Mouse (Mus musculus) hindbrain, embryonic 15.5 days (tissue): ENCODE results near the gene Efna1. TPM values are rescaled to one million over a fixed set of nuclear protein-coding genes. Genes with fewer than 3 reads are reported as not detected.

Experiments used
- ATAC-seq: fragments of 200-750 bp; cut with Nextera tagmentation; 2 replicates; pipeline ENCODE4 v1.8.0; 2017; ENCODE audit warnings: low read depth, moderate number of reproducible peaks, moderate TSS enrichment; ENCODE audit not compliant: low FRiP score
- H3K27ac ChIP-seq: fragments of 300-500 bp; sonication (generic); replicated peaks from 2 replicates; pipeline ENCODE4 v1.5.1; 2015; ENCODE audit warnings: mild to moderate bottlenecking, inconsistent platforms
- H3K27me3 ChIP-seq: fragments of 300-500 bp; sonication (generic); 2 replicates; pipeline ENCODE4 v1.6.1; 2015; ENCODE audit warnings: control low read depth, inconsistent platforms
- H3K36me3 ChIP-seq: fragments of 300-500 bp; sonication (generic); 2 replicates; pipeline ENCODE4 v1.6.1; 2015; ENCODE audit warnings: control low read depth, inconsistent platforms
- H3K4me1 ChIP-seq: fragments of 300-500 bp; sonication (generic); replicated peaks from 2 replicates; pipeline ENCODE4 v1.6.1; 2015; ENCODE audit warnings: control low read depth, inconsistent platforms
- H3K4me2 ChIP-seq: fragments of 300-500 bp; sonication (generic); 2 replicates; pipeline ENCODE4 v1.6.1; 2015; ENCODE audit warnings: moderate library complexity, mild to moderate bottlenecking, inconsistent platforms
- H3K4me3 ChIP-seq: fragments of 300-500 bp; sonication (generic); 2 replicates; pipeline ENCODE4 v1.5.1; 2015; ENCODE audit warnings: mild to moderate bottlenecking, inconsistent platforms
- H3K9ac ChIP-seq: fragments of 300-500 bp; sonication (generic); 2 replicates; pipeline ENCODE4 v1.6.1; 2015; ENCODE audit warnings: inconsistent platforms
- H3K9me3 ChIP-seq: fragments of 300-500 bp; sonication (generic); 2 replicates; pipeline ENCODE4 v1.6.1; 2016; ENCODE audit warnings: control low read depth, inconsistent platforms
- WGBS: fragments of 180-500 bp; shearing (Covaris S2); methylation state at CpG from one replicate; pipeline ENCODE4 v1.1.7; 2015; 5-methylcytosine and 5-hydroxymethylcytosine counted together
- polyA plus RNA-seq: library from polyadenylated mRNA; unstranded; fragments of >200 nt; fragmentation: Nextera tagmentation; extraction: Ambion mirVana; gene quantifications from 2 replicates; pipeline ENCODE4 v1.2.1, GENCODE M21; 2015

The Efna1 gene
- polyA plus RNA-seq, 1 experiment from 2014 or later, result 8.9 TPM

DNA sequence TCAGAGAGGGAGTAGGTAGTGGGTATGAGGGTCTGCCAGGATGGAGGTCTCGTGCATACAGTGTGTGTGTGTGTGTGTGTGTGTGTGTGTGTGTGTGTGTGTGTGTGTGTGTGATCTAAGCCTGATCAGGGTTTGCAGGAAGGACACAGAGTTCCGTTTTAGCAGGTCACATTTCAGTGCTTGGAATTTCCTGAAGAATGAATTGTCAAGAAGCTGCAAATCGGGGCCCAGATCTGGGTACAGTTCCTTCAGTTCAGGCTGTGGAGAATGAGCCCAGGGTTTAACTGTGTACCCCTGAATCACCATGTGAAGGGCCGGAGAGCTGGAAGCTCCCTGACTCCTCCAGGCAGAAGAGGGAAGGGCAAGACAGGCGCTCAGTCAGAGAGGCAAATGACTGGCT lies 6.3 kb upstream of the Efna1 start:
- no peak for ATAC-seq
- WGBS, result 62% methylated on average over 5 of the region's 5 CpGs
- Histone ChIP-seq H3K36me3 (no peaks in the 10 kb centered on the region), H3K9ac (no peak overlapping the region), H3K27me3 (peaks cover 2% of the 10 kb centered on the region; the same call in 1 of the 2 replicates), H3K9me3 (no peaks in the 10 kb centered on the region), H3K27ac (no peak overlapping the region), H3K4me2 (no peak overlapping the region), H3K4me1 (peaks cover 2% of the 10 kb centered on the region; the same call in 1 of the 2 replicates), H3K4me3 (no peak overlapping the region)

DNA sequence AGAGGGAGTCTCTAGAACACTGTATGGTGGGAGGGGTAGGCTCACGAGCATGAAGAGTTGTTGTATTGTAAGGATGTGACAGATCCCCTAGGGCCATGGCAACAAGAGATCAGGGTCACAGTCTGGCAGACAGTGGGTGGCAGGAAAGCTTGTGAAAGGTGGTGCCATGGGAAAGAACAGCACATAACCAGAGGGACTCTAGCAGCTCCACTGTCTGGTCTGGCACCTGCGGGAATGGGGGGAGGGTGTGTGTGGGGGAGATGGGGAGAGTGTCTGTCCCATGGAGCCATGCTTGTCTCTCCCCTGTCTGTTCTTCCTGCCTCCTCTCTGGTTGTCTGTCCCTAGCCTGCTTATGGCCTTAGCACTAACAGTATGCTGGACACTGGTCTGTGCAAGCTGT lies 4.6 kb upstream of the Efna1 start:
- WGBS, result 31% methylated on average over 2 of the region's 2 CpGs
- Histone ChIP-seq H3K9me3 (no peaks in the 10 kb centered on the region), H3K4me3 (no peak overlapping the region), H3K27ac (no peak overlapping the region), H3K4me1 (peaks cover 17% of the 10 kb centered on the region), H3K9ac (no peak overlapping the region; the same call in 1 of the 2 replicates), H3K27me3 (peaks cover 9% of the 10 kb centered on the region; the same call in 1 of the 2 replicates), H3K36me3 (no peaks in the 10 kb centered on the region), H3K4me2 (no peak overlapping the region)
- no peak for ATAC-seq

DNA sequence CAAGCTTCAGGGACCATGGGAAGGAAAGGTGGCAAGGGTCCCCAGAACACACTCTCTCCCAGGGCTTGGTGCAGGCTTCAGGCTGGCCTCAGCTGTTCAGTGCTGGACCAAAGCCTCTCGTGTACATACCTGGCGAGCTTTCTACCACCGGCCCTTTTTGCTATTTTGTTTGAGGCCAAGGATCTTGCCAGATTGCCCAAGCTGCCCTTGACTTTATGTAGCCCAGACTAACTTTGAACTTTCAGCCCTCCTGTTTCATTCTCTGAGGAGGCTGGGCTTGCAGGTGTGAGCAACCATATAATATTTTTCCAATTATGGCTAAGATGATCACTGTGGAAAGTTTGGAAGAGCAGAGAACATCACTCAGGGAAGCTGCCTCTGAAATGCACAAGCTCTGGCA lies 3.3 kb upstream of the Efna1 start:
- no peak for ATAC-seq
- H3K36me3 ChIP-seq, result no peaks in the 10 kb centered on the region
- H3K9ac ChIP-seq, result no peak overlapping the region
- no peak overlapping the region for H3K4me2 ChIP-seq
- no peak overlapping the region for H3K27ac ChIP-seq
- H3K4me3 ChIP-seq, result no peak overlapping the region
- no peaks in the 10 kb centered on the region for H3K9me3 ChIP-seq
- peaks cover 30% of the 10 kb centered on the region for H3K4me1 ChIP-seq
- 87% methylated on average over 3 of the region's 3 CpGs for WGBS
- peaks cover 10% of the 10 kb centered on the region for H3K27me3 ChIP-seq

DNA sequence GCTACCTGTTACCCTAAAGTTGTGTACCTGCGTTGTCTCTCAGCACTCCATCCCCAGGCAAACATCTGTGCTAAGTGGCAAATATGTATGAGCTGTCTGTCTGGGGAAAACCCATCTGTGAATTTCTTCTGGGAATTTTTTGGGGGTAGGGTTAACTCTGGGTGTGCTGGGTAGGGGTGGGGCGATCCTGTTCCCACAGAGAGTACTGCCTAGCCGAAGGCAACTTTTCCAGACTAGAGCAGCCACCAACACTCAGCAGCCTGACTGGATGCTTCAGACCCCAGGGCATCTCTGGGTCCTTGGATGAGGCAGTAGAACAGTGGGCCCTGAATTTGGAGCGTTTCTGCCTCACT lies 1.3 kb upstream of the Efna1 start:
- no peak overlapping the region for H3K9ac ChIP-seq
- no peak overlapping the region for H3K27ac ChIP-seq
- H3K36me3 ChIP-seq, result no peaks in the 10 kb centered on the region
- no peaks in the 10 kb centered on the region for H3K9me3 ChIP-seq
- WGBS, result 25% methylated on average over 4 of the region's 4 CpGs
- H3K4me3 ChIP-seq, result no peak overlapping the region
- H3K4me2 ChIP-seq, result no peak overlapping the region
- ATAC-seq, result no peak
- H3K27me3 ChIP-seq, result peaks cover 25% of the 10 kb centered on the region
- H3K4me1 ChIP-seq, result peaks cover 40% of the 10 kb centered on the region

DNA sequence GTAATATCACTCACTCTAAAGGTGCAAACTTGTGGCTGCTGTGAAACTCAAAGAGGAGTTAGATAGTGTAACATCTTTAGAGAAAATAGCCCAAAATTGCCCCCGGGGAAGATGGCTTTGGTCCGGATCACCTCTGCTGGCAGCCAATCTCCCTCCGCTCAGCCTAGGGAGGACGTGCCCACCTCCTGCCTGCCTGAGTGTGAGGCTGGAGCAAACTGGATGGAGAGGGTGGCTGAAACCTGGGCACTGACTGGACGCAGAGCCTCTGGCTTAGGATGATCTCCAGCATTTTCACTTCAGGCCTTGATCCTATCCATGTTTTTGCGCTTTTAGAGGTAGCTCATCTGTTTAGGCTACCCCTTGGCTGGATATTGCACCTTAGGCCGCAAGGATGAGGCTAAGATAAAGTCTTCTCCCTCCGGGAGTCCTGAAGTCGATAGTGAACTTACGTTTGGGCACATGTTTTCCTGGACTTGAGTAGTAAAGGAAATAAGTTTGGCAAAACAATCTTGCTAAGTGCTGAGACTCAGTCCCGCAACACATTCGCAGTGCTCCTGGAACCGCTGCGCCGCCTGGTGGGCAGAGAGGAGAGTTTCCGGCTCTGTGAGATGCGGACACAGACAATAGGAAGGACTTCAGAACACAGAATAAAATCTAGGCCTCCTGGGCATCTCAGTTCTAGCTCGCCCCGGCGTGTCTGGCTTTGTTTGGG lies 793 bp upstream of the Efna1 start:
- H3K36me3 ChIP-seq, result no peaks in the 10 kb centered on the region
- no peaks in the 10 kb centered on the region for H3K9me3 ChIP-seq
- peaks cover 40% of the 10 kb centered on the region for H3K4me1 ChIP-seq
- WGBS, result 10% methylated on average over 20 of the region's 20 CpGs
- peak overlapping the region; percentile 44 for H3K9ac ChIP-seq
- ATAC-seq, result no peak
- H3K27me3 ChIP-seq, result peaks cover 25% of the 10 kb centered on the region
- no peak overlapping the region for H3K27ac ChIP-seq
- peak overlapping the region; percentile 70 for H3K4me2 ChIP-seq
- H3K4me3 ChIP-seq, result peak overlapping the region; percentile 43

DNA sequence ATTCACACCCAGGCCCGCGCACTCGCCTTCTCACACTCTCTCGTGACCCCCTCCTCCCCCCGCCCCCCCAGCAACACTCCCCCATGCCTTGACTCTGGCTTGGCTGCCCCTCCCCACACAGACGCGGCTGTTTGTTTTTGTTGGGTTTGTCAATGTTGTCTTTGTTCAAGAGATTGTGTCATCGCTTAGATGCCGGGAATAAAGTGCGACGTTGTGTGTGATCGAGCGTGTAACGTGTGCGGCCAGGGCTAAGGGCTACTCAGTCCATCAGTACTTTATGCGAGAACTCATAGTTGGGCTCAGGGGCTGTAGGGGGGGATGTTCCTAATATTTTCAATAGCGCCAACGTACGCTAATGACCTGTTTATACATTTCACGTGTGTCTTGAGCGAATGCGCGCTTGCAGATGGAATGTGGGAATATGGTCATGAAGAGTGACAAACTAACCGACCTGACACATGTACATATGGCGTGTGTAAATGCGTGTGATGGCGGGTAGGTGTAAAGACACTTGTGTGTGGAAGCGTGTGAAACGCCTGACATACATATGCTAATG lies 814 bp downstream of the Efna1 start:
- Histone ChIP-seq H3K4me3 (peak overlapping the region; percentile 43), H3K9me3 (no peaks in the 10 kb centered on the region), H3K27ac (peak overlapping the region; percentile 43; the same call in 1 of the 2 replicates), H3K4me1 (peaks cover 40% of the 10 kb centered on the region), H3K9ac (peak overlapping the region; percentile 44; the same call in 1 of the 2 replicates), H3K36me3 (no peaks in the 10 kb centered on the region), H3K4me2 (peak overlapping the region; percentile 70), H3K27me3 (peaks cover 25% of the 10 kb centered on the region)
- ATAC-seq, result no peak; the same call in 1 of the 2 replicates
- WGBS, result under 1% methylated on average over 29 of the region's 29 CpGs

DNA sequence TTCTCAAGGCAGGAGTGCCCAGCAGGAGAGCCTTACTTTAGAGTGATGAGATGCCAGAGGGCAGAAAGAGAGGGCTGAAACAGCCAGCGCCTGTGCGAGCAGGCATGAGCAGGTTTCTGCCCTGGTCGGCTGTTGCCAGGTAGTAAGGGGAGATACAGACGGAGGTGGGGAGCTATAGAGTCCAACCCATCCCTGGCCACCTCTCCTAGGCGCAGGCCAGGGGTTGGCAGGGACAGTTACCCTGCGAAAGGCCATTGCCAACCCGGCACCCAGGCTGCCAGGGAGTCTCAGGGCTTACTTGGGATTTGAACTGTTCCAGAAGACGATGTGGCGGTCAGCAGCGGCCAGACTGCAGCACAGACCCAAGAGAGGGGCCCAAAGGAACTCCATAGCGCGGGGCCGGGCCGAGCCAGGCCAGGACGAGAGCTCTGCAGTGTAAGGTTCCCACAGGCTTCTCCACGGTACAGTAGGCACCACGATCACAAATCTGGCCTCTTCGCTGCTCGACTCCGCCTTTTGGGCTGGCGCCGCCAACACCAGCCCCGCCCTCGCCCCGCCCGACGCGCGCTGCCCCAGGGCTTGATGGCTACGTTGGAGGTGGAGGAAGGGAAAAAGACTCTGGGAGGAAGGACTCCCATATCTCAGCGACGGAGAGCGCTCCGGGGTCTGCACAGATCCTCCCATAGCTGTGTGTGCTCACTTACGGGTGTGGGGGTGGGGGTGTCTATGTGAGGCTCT lies 1.6 kb downstream of the Efna1 start:
- H3K36me3 ChIP-seq, result no peaks in the 10 kb centered on the region
- H3K4me2 ChIP-seq, result peak overlapping the region; percentile 70
- ATAC-seq, result peak; percentile 73
- H3K9ac ChIP-seq, result peak overlapping the region; percentile 44
- H3K4me1 ChIP-seq, result peaks cover 40% of the 10 kb centered on the region
- peak overlapping the region; percentile 43 for H3K4me3 ChIP-seq
- H3K27me3 ChIP-seq, result peaks cover 25% of the 10 kb centered on the region
- 1% methylated on average over 35 of the region's 35 CpGs for WGBS
- H3K9me3 ChIP-seq, result no peaks in the 10 kb centered on the region
- H3K27ac ChIP-seq, result peak overlapping the region; percentile 43; the same call in 1 of the 2 replicates

DNA sequence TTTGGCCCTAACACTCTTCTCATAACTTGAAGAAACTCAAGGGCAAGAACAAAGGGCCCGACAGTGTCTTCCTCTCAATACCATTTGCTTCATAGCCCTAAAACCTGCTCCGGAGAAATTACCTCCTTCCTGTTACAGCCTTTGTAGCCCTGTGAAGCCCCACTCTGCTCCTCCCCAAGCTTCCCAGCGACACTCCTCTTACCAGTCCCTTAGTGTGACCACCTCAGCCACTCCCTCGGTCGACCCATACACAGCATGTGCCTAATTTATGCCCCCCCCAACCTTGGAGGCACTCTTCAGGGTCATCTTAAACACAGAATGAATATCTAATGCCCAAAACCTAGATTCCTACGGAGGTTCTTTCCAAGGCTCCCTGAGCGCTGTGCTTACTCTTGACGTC lies 2.3 kb downstream of the Efna1 start:
- ATAC-seq, result no peak
- Histone ChIP-seq H3K4me1 (peaks cover 40% of the 10 kb centered on the region), H3K4me3 (peak overlapping the region; percentile 43), H3K4me2 (peak overlapping the region; percentile 70), H3K27me3 (peaks cover 25% of the 10 kb centered on the region), H3K9ac (peak overlapping the region; percentile 44; the same call in 1 of the 2 replicates), H3K27ac (0 out of 2 replicates have a peak overlapping the region, but pooled peaks have one; percentile 18), H3K36me3 (no peaks in the 10 kb centered on the region), H3K9me3 (no peaks in the 10 kb centered on the region)
- 22% methylated on average over 8 of the region's 8 CpGs for WGBS

DNA sequence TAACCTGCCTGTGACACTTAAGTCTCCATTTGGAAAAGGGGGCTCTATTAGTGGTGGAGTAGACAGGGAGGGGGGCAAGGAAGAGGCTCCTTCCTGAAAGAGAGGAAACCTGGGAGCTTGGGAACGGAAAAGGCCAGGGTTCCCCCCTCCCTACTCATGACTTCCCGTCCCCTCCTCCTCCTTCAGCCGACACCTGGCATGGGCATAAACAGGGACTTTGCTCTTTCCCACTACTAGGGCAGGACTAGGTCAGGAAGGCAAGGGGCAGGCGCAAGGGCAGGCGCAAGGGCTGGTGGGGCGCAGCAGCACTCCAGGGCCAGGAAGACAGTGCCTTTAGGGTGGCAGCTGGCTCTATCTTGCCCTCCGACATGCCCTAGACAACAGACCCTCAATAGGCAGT lies 2.8 kb downstream of the Efna1 start:
- Histone ChIP-seq H3K4me2 (peak overlapping the region; percentile 70), H3K27me3 (peaks cover 25% of the 10 kb centered on the region)
- 75% methylated on average over 7 of the region's 7 CpGs for WGBS

DNA sequence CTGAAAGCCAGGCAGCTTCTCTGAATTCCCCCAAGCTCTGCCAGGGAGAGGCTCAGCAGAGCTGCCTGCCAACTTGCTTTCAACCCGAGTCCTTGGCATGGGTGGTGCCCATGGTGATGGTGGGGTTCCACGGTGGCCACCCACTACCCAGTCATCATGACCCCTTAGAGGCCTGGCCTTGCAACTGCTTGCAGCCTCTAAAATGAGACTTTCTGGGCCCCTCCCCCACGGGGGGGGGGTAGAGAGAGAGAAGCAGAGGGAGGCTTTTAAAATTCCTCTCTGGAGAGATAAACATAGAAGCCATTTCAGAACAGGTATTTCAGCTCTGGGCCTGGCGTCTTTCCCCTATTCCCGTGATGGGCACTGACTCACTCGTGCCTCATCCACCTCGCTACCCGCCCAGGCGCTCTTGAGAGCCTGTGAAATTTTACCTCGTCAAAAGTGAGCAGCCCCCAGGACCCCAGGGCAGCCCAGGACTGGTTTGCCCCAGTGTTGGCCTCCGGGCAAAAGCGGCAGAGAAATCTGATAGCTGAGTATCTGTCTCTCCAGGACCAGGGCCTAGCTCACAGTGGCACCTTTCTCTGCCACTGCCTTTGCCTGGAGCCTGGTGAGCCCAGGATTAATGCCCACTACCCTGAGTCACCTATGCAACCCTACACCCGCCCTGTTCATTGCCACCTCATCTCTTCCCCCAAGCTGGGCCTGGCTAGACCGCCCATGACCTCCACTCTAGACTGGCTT lies 3.5 kb downstream of the Efna1 start:
- no peak for ATAC-seq
- Histone ChIP-seq H3K27me3 (peaks cover 24% of the 10 kb centered on the region), H3K9ac (no peak overlapping the region), H3K4me1 (peaks cover 40% of the 10 kb centered on the region), H3K4me3 (peak overlapping the region; percentile 11; the same call in 1 of the 2 replicates), H3K4me2 (peak overlapping the region; percentile 70), H3K36me3 (no peaks in the 10 kb centered on the region), H3K27ac (no peak overlapping the region), H3K9me3 (no peaks in the 10 kb centered on the region)
- WGBS, result 61% methylated on average over 14 of the region's 14 CpGs

More for the DNA sequence above, 2.8 kb downstream of the Efna1 start:
- no peaks in the 10 kb centered on the region for H3K36me3 ChIP-seq
- no peaks in the 10 kb centered on the region for H3K9me3 ChIP-seq
- peak overlapping the region; percentile 43 for H3K4me3 ChIP-seq
- peaks cover 40% of the 10 kb centered on the region for H3K4me1 ChIP-seq
- ATAC-seq, result no peak
- H3K27ac ChIP-seq, result 0 out of 2 replicates have a peak overlapping the region, but pooled peaks have one; percentile 18
- no peak overlapping the region for H3K9ac ChIP-seq

DNA sequence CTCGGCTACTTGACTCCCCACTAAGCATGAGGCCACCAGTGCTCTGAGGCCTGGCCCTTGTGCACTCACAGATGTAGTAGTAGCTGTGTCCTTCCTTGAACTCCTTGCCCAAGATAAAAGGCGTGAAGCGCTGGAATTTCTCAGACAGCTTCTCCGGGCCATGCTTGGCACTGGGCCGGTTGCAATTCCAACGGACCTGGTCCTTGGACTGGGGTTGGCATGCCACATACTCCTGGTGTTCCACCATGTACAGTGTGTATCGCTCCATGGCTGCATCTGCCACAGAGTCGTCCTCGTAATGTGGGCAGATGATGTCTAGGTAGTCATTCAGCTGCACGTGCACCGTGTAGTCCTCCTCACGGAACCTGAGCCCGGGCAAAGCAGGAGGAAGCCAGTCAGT lies 4.9 kb downstream of the Efna1 start:
- 94% methylated on average over 13 of the region's 13 CpGs for WGBS

More for the DNA sequence above, 4.9 kb downstream of the Efna1 start:
- Histone ChIP-seq H3K9ac (no peak overlapping the region), H3K27ac (no peak overlapping the region), H3K4me1 (peaks cover 28% of the 10 kb centered on the region), H3K27me3 (peaks cover 16% of the 10 kb centered on the region), H3K9me3 (no peaks in the 10 kb centered on the region), H3K4me2 (no peak overlapping the region), H3K4me3 (no peak overlapping the region), H3K36me3 (no peaks in the 10 kb centered on the region)
- no peak for ATAC-seq
